Mouse (Mus musculus) cerebellum, adult 2 months (tissue): Measurements from ENCODE around the gene Serpina1b.

Experiments used
- CTCF ChIP-seq: fragments of 200-500 bp; IDR thresholded peaks from 2 replicates; pipeline ENCODE4 v1.5.1; 2011; ENCODE audit warnings: low read depth, mild to moderate bottlenecking, control low read depth, low read length, moderate library complexity, borderline replicate concordance; ENCODE audit not compliant: insufficient read depth
- POLR2A ChIP-seq: fragments of 200-500 bp; IDR thresholded peaks from 2 replicates; pipeline ENCODE4 v1.6.1; 2011; ENCODE audit warnings: low read length, control low read depth, borderline replicate concordance; ENCODE audit not compliant: insufficient read depth

GRCm38 (mm10) chr12:103695429-103695828 lies 134.7 kb downstream of the Serpina1b start, which contains the start of gene Serpina1f:
- TF ChIP-seq POLR2A: no peak
- TF ChIP-seq CTCF: no peak
